Mouse (Mus musculus) CD4-positive, CD25-positive, alpha-beta regulatory T cell (primary cell): ENCODE data around the gene Tgm1. TPM values are rescaled to one million over a fixed set of nuclear protein-coding genes. Genes with fewer than 3 reads are reported as not detected.

Source experiments
- polyA plus RNA-seq: library from polyadenylated mRNA; unstranded; fragments of 100-300 nt; shearing (Covaris generic); gene quantifications from one replicate; pipeline ENCODE4 v1.2.1, GENCODE M21; 2017

Gene Tgm1
- 0.47 TPM for polyA plus RNA-seq

DNA sequence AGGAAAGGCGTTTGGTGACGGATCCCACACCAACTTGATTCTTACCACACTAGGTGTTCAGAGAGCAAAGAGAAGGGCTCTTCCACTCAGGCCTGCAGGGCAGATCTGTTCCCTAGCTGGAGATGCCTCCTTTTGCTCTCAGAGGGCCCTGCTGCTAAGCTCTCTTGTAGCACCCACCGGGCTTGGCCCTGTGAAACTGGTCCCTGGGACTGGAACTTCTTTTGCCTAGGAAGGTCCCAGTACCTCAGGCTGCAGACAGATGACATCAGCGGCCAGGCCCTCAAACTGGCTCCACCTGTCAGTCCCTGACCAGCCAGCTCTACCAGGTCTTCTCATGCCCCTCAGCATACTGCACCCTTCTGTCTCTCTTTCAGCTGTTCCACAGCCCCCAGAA lies at the start of gene Tgm1:
TSS of gene Tgm1 (minus strand) at position 198 of the 394 bp plus-strand sequence.

DNA sequence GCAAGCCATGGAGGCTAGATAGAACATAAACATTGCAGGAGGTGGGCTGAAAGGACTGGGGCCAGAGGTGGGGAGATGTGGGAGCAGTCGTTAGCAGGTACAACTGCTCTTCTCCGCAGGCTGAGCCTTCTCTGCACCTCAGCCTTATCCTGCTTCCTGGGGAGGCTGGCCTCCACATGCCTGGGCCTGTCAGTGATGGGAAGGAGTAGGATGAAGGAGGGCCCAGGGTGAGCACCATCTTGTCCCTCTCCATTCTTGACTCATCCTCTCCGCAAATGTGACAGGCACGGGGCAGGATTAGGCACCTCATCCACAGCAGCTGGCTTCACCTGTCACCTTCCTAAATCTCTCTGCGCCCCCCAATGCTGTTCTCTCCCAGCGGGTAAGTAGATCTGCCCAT lies 47.4 kb upstream of the Tgm1 start, which contains the start of gene Ltb4r2:
TSS of gene Ltb4r2 (plus strand) at position 266 of the 400 bp plus-strand sequence.

DNA sequence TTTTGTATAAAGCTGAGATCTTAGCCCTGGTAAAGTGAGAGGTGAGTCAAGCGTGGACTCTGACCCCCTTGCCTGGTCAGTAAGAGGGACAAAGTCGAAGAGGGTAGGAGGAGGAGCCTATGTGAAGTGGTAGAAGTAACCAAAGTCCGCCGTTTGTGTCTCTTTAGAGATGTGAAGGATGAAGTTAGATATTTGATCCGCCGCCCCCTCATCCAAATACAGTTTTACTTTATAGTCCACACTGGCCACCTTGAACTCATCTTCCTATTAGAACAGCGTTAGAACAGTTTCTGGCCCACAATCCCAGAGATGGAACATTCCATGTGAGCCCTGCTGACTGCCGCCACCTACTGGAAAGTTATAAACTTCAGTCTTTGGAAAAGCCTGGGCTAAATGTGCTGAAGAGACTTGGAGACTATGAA lies 44.6 kb upstream of the Tgm1 start, which contains the start of gene Cideb:
TSS of gene Cideb (minus strand) at position 96 of the 422 bp plus-strand sequence.

DNA sequence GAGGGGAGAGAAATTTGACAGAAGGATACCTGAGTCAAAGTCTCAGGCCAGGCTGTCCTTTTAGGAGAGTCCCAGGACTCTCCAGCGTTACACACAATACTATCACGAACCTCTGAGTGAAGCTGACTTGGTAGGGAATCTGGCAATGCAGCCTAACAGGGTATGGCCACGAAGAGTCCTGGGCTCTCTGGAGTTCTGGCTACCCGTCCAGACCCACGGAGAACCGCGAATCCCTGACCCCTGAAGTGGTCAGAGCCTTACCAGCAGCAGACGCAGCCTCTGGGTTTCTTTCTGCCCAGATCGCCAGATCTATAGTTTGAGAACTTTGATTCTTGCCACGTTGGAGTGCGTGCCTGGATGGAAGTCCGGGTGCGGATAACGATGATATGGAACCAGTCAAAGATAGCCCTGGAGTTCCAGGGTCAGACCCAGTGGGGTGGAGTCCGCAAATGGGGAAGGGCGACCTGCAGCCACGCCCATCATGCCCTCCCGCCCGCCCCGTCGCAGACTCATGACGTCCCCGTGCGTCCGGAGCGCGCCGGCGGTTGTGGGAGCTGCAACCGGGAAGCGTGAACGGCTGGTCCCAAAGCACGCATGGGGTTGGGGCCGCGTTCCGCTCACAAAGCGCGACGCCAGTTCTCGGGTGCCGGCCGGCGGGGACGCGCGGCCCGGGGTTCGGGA lies 31.6 kb upstream of the Tgm1 start, which contains the start of the genes Dhrs1 and Nop9:
TSS of gene Dhrs1 (minus strand) at position 511 of the 681 bp plus-strand sequence.
TSS of gene Nop9 (plus strand) at position 514 of the 681 bp plus-strand sequence.

DNA sequence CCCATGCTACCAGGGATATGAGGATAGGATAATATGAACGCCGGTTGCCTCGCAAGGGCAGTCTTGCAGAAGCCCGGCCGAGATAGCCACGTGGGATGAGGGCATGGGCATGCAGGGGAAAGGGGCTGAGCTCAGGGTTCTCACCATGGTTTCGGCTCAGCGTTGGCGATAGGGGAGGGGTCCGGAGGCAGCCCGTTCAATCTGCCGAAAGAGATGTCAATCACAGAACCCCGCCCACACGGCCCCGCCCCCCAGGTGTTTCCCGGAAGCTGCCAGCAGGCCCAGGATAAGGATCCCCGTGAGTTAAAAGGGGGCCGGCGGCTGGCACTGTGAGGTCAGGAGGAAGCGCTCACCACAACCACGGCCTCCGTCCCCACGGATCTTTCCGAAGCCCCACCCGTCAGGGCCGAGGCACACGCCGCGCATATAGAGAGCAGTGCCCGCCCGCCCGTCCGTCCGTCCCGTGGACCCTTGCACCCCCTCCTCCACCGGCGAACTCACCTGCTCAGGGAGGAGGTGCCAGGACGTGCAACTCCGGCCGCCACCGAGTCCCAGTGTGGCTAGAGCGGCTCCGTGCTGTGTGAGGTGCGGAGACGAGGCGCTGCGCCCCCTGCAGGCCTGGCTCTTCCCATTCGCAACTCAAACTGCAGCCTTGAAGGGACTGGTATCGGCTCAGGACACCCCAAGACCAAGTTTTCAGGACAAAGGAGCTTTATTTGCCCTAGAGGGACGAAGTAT lies 8.1 kb upstream of the Tgm1 start, which contains the start of gene Rabggta:
TSS of gene Rabggta (minus strand) at position 564 of the 738 bp plus-strand sequence.

DNA sequence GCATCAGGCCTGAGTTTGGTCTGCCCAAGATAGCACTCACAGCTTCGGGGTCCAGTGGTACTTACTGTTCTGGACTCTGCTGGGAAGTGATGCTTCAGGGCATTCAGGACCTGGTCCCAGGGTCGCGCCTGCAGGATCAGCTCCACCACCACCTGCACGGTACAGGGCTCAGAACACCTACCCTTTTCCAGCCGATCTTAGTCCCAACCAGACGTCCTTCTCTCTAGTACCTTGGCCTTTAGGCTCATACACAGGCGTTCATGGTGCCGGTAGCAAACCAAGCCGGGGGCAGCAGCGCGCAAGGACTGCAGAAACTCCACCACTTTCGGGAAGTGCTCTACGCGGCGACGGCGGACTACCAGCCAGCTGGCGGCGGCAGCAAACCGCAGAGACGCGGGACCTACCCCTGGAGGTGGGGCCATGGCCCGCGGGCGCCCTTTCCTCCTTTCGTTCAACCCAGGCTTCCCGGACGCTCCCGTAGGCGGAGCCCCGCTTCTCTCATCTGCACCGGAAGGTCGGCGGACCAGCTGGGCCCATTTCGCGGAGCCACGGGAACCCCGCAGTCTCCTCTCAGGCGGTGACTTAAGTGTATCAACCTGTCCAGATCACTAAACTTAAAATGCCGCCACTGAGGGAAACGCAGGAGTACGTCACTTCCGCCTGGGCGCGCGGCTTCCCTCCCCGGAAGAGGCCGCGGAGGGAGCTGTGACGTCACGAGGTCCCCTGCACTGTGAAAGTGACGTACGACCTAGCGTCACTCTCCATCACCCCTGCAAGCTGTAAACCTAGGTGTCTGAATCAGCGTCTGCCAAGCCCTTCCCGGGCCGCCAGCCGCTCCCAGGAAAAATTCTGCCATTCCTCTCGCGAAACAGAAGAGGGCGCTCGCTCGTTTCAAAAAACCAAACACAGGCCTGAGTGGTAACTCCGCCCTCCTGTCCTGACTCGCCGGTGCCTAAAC lies 32.3 kb downstream of the Tgm1 start, which contains the start of gene Tinf2:
TSS of gene Tinf2 (minus strand) at position 661 of the 958 bp plus-strand sequence.

DNA sequence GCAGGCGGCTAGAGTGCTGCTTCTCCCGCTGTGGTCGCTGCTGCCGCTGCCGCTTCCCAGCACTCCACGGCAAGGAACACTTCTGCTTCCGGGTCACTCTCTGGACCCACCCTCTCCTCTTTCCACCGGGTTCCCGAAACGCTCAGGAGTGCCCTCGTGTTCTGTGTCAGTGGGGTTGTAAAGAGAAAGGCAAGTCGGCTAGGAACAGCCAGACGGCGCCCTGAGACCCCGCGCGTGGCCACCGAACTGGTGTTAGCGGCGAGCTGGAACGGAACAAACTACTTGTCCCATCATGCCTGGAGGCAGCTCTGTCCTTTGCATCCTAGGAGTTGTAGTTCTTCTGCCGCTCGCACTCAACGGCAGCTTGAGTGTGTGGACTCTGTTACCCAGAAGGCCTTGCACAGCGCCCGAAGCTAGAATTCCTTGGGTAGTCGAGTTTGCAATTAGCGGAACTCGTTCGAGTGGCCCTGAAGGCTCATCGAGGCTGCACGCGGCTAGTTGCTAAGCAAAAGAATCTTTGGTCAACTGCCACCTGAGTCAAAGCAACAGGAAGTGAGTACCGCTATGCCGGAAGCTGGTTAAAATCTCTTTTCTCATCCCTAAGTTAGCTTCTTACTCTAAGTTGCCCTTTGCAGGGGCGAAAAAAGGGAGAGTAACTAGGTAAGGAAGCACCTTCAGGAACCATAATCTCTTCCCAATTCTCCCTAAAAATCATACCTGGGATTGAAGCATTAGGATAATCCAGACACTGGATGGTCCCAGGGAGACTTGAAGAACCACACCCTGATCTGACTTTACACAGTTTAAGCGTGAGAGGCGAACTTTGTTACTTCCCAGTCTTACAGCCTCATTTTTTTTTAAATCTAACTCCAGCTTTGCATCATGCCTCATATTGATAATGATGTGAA lies 41.6 kb downstream of the Tgm1 start, which contains the start of the genes Gmpr2 and Nedd8:
TSS of gene Gmpr2 (plus strand) at position 109 of the 908 bp plus-strand sequence.
TSS of gene Nedd8 (minus strand) at position 292 of the 908 bp plus-strand sequence.

DNA sequence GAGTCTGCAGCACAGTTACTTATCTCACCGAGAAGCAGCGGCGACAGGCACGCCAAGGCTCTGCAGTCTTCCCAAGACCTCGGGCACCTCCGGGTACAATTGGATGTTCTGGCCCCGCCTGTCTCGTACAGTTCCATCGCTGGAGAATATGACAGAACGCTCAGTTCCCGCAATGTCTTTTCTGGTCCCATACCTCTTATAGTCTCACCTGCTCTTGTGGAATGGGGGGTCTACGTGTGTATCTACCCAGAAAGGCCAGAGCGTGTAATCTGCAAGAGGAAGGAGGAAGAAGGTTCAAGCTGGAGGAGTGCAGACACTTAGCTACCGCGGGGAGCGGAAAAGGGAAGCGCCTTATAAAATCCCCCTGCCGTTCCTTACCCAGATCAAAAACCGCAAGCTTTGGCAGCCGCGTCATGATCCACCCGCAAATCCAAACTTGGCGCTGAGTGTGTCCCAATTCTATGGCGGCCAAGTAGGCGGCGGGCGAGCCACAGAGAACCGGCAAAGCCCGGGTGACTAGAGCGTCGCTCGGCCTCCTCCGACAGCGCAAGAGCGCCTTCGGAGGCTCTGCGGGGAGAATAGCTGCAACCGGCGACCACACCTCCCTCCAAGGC lies 53.7 kb downstream of the Tgm1 start, which contains the start of gene Mdp1:
TSS of gene Mdp1 (minus strand) at position 549 of the 614 bp plus-strand sequence.

Other genes with a start within 250 kb of the Tgm1 start
- gene Dhrs4, start 235.2 kb downstream of the Tgm1 start, polyA plus RNA-seq: 37.4 TPM
- gene Carmil3, start 223.3 kb downstream of the Tgm1 start, polyA plus RNA-seq: 0.60 TPM
- gene Cpne6, start 203.5 kb downstream of the Tgm1 start, polyA plus RNA-seq: 0.05 TPM
- gene Nrl, start 188.9 kb downstream of the Tgm1 start, polyA plus RNA-seq: 0.08 TPM
- gene Pck2, start 173.7 kb downstream of the Tgm1 start, polyA plus RNA-seq: 30.9 TPM
- 139 TPM for gene Dcaf11, start 153.9 kb downstream of the Tgm1 start, polyA plus RNA-seq
- 4.4 TPM for gene A730061H03Rik, start 153.5 kb downstream of the Tgm1 start, polyA plus RNA-seq
- gene Fitm1, start 138.3 kb downstream of the Tgm1 start, polyA plus RNA-seq: not detected
- gene Psme1, start 135.8 kb downstream of the Tgm1 start, polyA plus RNA-seq: 1,061 TPM
- gene Emc9, start 128.6 kb downstream of the Tgm1 start, polyA plus RNA-seq: 41.4 TPM
- gene Psme2, start 122.8 kb downstream of the Tgm1 start, polyA plus RNA-seq: 694 TPM
- 64.2 TPM for gene Rnf31, start 122.2 kb downstream of the Tgm1 start, polyA plus RNA-seq
- gene Irf9, start 110.4 kb downstream of the Tgm1 start, polyA plus RNA-seq: 196 TPM
- gene Rec8, start 95.9 kb downstream of the Tgm1 start, polyA plus RNA-seq: 9.6 TPM
- gene Ipo4, start 78.0 kb downstream of the Tgm1 start, polyA plus RNA-seq: 70.3 TPM
- 1.3 TPM for gene Gm49378, start 76.0 kb downstream of the Tgm1 start, polyA plus RNA-seq
- 83.6 TPM for gene Tm9sf1, start 70.1 kb downstream of the Tgm1 start, polyA plus RNA-seq
- gene Tssk4, start 63.7 kb downstream of the Tgm1 start, polyA plus RNA-seq: 2.1 TPM
- 111 TPM for gene Mdp1, start 53.4 kb downstream of the Tgm1 start, polyA plus RNA-seq
- 50.7 TPM for gene Gmpr2, start 42.0 kb downstream of the Tgm1 start, polyA plus RNA-seq
- gene Nedd8, start 41.8 kb downstream of the Tgm1 start, polyA plus RNA-seq: 388 TPM
- gene Tinf2, start 32.1 kb downstream of the Tgm1 start, polyA plus RNA-seq: 69.1 TPM
- 75.9 TPM for gene Rabggta, start 8.3 kb upstream of the Tgm1 start, polyA plus RNA-seq
- 36.0 TPM for gene Dhrs1, start 31.8 kb upstream of the Tgm1 start, polyA plus RNA-seq
- gene Nop9, start 31.8 kb upstream of the Tgm1 start, polyA plus RNA-seq: 51.0 TPM
- not detected for gene Cideb, start 44.5 kb upstream of the Tgm1 start, polyA plus RNA-seq
- 0.07 TPM for gene Ltb4r2, start 47.5 kb upstream of the Tgm1 start, polyA plus RNA-seq
- gene Ltb4r1, start 52.0 kb upstream of the Tgm1 start, polyA plus RNA-seq: 1.9 TPM
- gene Adcy4, start 70.2 kb upstream of the Tgm1 start, polyA plus RNA-seq: 0.32 TPM
- gene Ripk3, start 74.9 kb upstream of the Tgm1 start, polyA plus RNA-seq: 67.6 TPM
- gene Nfatc4, start 109.2 kb upstream of the Tgm1 start, polyA plus RNA-seq: not detected
- 1.2 TPM for gene Nynrin, start 140.1 kb upstream of the Tgm1 start, polyA plus RNA-seq
- gene Cbln3, start 170.5 kb upstream of the Tgm1 start, polyA plus RNA-seq: 0.20 TPM
- gene Khnyn, start 171.0 kb upstream of the Tgm1 start, polyA plus RNA-seq: 63.7 TPM
- gene Sdr39u1, start 186.4 kb upstream of the Tgm1 start, polyA plus RNA-seq: 73.6 TPM
- gene Cma1, start 230.7 kb upstream of the Tgm1 start, polyA plus RNA-seq: not detected
- gene Cma2, start 237.1 kb upstream of the Tgm1 start, polyA plus RNA-seq: not detected